Mouse (Mus musculus) layer of hippocampus, adult 9-10 months (tissue): ENCODE measurements around the gene Abl1.

Source experiments
- DNase-seq: peaks from one replicate; pipeline ENCODE4 v3.0.0; 2022; ENCODE audit warnings: low spot score

Gene Abl1

GRCm38 (mm10) chr2:31745741-31746243 lies 57.6 kb downstream of the Abl1 start:
- no peak for DNase-seq

- no peak for DNase-seq
These were observed 58.7 kb downstream of the Abl1 start for GRCm38 (mm10) chr2:31746835-31747234.

- DNase-seq, result no peak
These were observed 61.0 kb downstream of the Abl1 start for GRCm38 (mm10) chr2:31749046-31749709.

- DNase-seq, result no peak
These were observed 62.0 kb downstream of the Abl1 start for GRCm38 (mm10) chr2:31750133-31750532.

GRCm38 (mm10) chr2:31757472-31757871 lies 69.3 kb downstream of the Abl1 start:
- no peak for DNase-seq

GRCm38 (mm10) chr2:31758966-31759365 lies 70.8 kb downstream of the Abl1 start:
- DNase-seq, result no peak

- DNase-seq, result no peak
These were observed 71.7 kb downstream of the Abl1 start for GRCm38 (mm10) chr2:31759751-31760460.

GRCm38 (mm10) chr2:31760486-31760885 lies 72.3 kb downstream of the Abl1 start:
- no peak for DNase-seq

GRCm38 (mm10) chr2:31761115-31761531 lies 72.9 kb downstream of the Abl1 start:
- DNase-seq, result no peak

GRCm38 (mm10) chr2:31761585-31761984 lies 73.4 kb downstream of the Abl1 start:
- no peak for DNase-seq

GRCm38 (mm10) chr2:31762155-31762554 lies 74.0 kb downstream of the Abl1 start:
- no peak for DNase-seq

GRCm38 (mm10) chr2:31762853-31763252 lies 74.7 kb downstream of the Abl1 start:
- no peak for DNase-seq

- DNase-seq, result no peak
These were observed 75.1 kb downstream of the Abl1 start for GRCm38 (mm10) chr2:31763271-31763670.

GRCm38 (mm10) chr2:31767104-31767503 lies 78.9 kb downstream of the Abl1 start:
- no peak for DNase-seq

GRCm38 (mm10) chr2:31767815-31768214 lies 79.6 kb downstream of the Abl1 start:
- no peak for DNase-seq

- DNase-seq, result no peak
These were observed 80.9 kb downstream of the Abl1 start for GRCm38 (mm10) chr2:31769115-31769514.

GRCm38 (mm10) chr2:31769631-31770111 lies 81.5 kb downstream of the Abl1 start:
- no peak for DNase-seq

GRCm38 (mm10) chr2:31770781-31771441 lies 82.7 kb downstream of the Abl1 start:
- no peak for DNase-seq

- no peak for DNase-seq
These were observed 88.3 kb downstream of the Abl1 start for GRCm38 (mm10) chr2:31776479-31776878.

- no peak for DNase-seq
These were observed 91.1 kb downstream of the Abl1 start for GRCm38 (mm10) chr2:31779258-31779657.

GRCm38 (mm10) chr2:31782958-31783602 lies 94.9 kb downstream of the Abl1 start:
- no peak for DNase-seq

- peak; percentile 91 for DNase-seq
These were observed 96.9 kb downstream of the Abl1 start for GRCm38 (mm10) chr2:31785074-31785473.
